Mouse (Mus musculus) liver, postnatal 0 days (tissue): Measurements from ENCODE around the gene Ndufaf7. TPM values are rescaled to one million over a fixed set of nuclear protein-coding genes. Genes with fewer than 3 reads are reported as not detected.
A peak's percentile ranks its signal among the peaks of the same experiment; 100 is the strongest.

Source experiments
- ATAC-seq: fragments of 200-750 bp; cut with Nextera tagmentation; 2 replicates; pipeline ENCODE4 v1.8.0; 2017; ENCODE audit warnings: mild to moderate bottlenecking, moderate library complexity
- DNase-seq: peaks from one replicate; pipeline ENCODE4 v3.0.0-alpha.2; 2016
- H3K27ac ChIP-seq: fragments of 300-500 bp; sonication (generic); 2 replicates; pipeline ENCODE4 v1.5.1; 2014; ENCODE audit warnings: antibody characterized with exemption, moderate library complexity, mild to moderate bottlenecking, low read depth
- H3K27me3 ChIP-seq: fragments of 300-500 bp; sonication (generic); 2 replicates; pipeline ENCODE4 v1.6.1; 2014; ENCODE audit warnings: low read length, control low read depth, mixed read lengths; ENCODE audit not compliant: insufficient read depth
- H3K36me3 ChIP-seq: fragments of 300-500 bp; sonication (generic); replicated peaks from 2 replicates; pipeline ENCODE4 v1.6.1; 2014; ENCODE audit warnings: mild to moderate bottlenecking, control low read depth, low read length, moderate library complexity, mixed read lengths; ENCODE audit not compliant: insufficient read depth
- H3K4me1 ChIP-seq: fragments of 300-500 bp; sonication (generic); 2 replicates; pipeline ENCODE4 v1.6.1; 2014; ENCODE audit warnings: antibody characterized with exemption, mild to moderate bottlenecking, control low read depth; ENCODE audit not compliant: insufficient read depth
- H3K4me2 ChIP-seq: fragments of 300-500 bp; sonication (generic); 2 replicates; pipeline ENCODE4 v1.6.1; 2014; ENCODE audit warnings: low read depth, mild to moderate bottlenecking, low read length, moderate library complexity, mixed read lengths
- H3K4me3 ChIP-seq: fragments of 300-500 bp; sonication (generic); 2 replicates; pipeline ENCODE4 v1.5.1; 2014; ENCODE audit warnings: low read depth, low read length
- H3K9ac ChIP-seq: fragments of 300-500 bp; sonication (generic); replicated peaks from 2 replicates; pipeline ENCODE4 v1.6.1; 2014; ENCODE audit warnings: mild to moderate bottlenecking, moderate library complexity
- H3K9me3 ChIP-seq: fragments of 300-500 bp; sonication (generic); 2 replicates; pipeline ENCODE4 v1.6.1; 2016; ENCODE audit warnings: mild to moderate bottlenecking, control low read depth, low read length, mixed read lengths
- CTCF ChIP-seq: sonication (generic); IDR thresholded peaks from 2 replicates; pipeline ENCODE4 v1.5.1; 2016; ENCODE audit warnings: antibody characterized with exemption, low read depth
- EP300 ChIP-seq: IDR thresholded peaks from 2 replicates; pipeline ENCODE4 v1.6.1; 2016; ENCODE audit warnings: antibody characterized with exemption, low read depth, mild to moderate bottlenecking
- WGBS: fragments of 180-500 bp; shearing (Covaris S2); extraction: QIAGEN DNeasy Blood & Tissue Kit; methylation state at CpG from one replicate; pipeline ENCODE4 v1.1.7; 2014; ENCODE audit not compliant: insufficient replicate concordance; 5-methylcytosine and 5-hydroxymethylcytosine counted together
- polyA plus RNA-seq: library from polyadenylated mRNA; unstranded; fragments of >200 nt; fragmentation: Nextera tagmentation; extraction: Ambion mirVana; gene quantifications from 2 replicates; pipeline ENCODE4 v1.2.1, GENCODE M21; 2015

The Ndufaf7 gene
- polyA plus RNA-seq, 1 experiment from 2014 or later: 22.2 TPM

- H3K4me2 ChIP-seq: no peak overlapping the region
- no peaks in the 10 kb centered on the region for H3K9me3 ChIP-seq
- ATAC-seq (no peak), DNase-seq (no peak)
- H3K36me3 ChIP-seq: peaks cover 21% of the 10 kb centered on the region
- WGBS: 89% methylated on average over 8 of the region's 8 CpGs
- no peak for TF ChIP-seq EP300
- TF ChIP-seq CTCF: peak; percentile 29
- H3K9ac ChIP-seq: no peak overlapping the region
- no peak overlapping the region for H3K27ac ChIP-seq
- no peak overlapping the region for H3K4me3 ChIP-seq
- no peaks in the 10 kb centered on the region for H3K27me3 ChIP-seq
- no peaks in the 10 kb centered on the region; the same call in 1 of the 2 replicates for H3K4me1 ChIP-seq
Measured at GRCm38 (mm10) chr17:78983166-78983565, 46.2 kb downstream of the Ndufaf7 start.

DNA sequence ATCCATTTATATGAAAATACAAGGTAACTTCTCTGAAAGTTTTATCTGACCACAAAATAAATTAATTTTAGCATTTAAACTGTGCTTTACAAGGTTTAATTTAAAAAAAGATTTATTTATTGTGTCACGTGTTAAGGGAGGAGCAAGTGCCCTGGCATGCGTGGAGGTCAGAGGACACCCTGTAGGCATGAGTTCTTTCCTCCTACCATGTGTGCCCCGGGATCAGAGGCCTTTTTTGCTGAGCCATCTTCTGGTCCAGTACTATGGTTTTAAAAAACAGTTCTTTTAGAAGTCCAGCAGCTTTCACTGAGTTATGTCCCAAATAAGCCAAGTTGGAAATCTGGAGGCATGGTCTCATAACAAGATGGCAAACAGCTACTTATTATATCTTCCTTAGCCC, 46.8 kb downstream of the Ndufaf7 start:
- Histone ChIP-seq H3K27me3 (no peaks in the 10 kb centered on the region), H3K9me3 (no peaks in the 10 kb centered on the region), H3K9ac (no peak overlapping the region), H3K4me3 (0 out of 2 replicates have a peak overlapping the region, but pooled peaks have one; percentile 21), H3K27ac (no peak overlapping the region), H3K4me1 (peaks cover under 1% of the 10 kb centered on the region; the same call in 1 of the 2 replicates), H3K36me3 (peaks cover 21% of the 10 kb centered on the region), H3K4me2 (peak overlapping the region; percentile 52)
- DNase-seq: no peak
- TF ChIP-seq EP300 (no peak), CTCF (no peak)
- no peak for ATAC-seq
- WGBS: 75% methylated on average over 3 of the region's 3 CpGs

GRCm38 (mm10) chr17:78989015-78989414, 52.1 kb downstream of the Ndufaf7 start:
- H3K4me3 ChIP-seq: no peak overlapping the region
- H3K4me2 ChIP-seq: no peak overlapping the region
- no peak for DNase-seq
- no peak for TF ChIP-seq EP300
- no peak for TF ChIP-seq CTCF
- 0 out of 2 replicates have a peak, but pooled peaks have one; percentile 18 for ATAC-seq
- H3K27me3 ChIP-seq: no peaks in the 10 kb centered on the region
- H3K36me3 ChIP-seq: no peaks in the 10 kb centered on the region; the same call in 1 of the 2 replicates
- no peak overlapping the region for H3K27ac ChIP-seq
- peaks cover 9% of the 10 kb centered on the region for H3K4me1 ChIP-seq
- 69% methylated on average over 8 of the region's 8 CpGs for WGBS
- no peak overlapping the region for H3K9ac ChIP-seq
- no peaks in the 10 kb centered on the region for H3K9me3 ChIP-seq

GRCm38 (mm10) chr17:78991549-78991948, 54.6 kb downstream of the Ndufaf7 start:
- H3K4me3 ChIP-seq: no peak overlapping the region
- no peaks in the 10 kb centered on the region for H3K27me3 ChIP-seq
- DNase-seq (no peak), ATAC-seq (peak; percentile 65)
- H3K36me3 ChIP-seq: no peaks in the 10 kb centered on the region
- H3K27ac ChIP-seq: peak overlapping the region; percentile 78
- peaks cover 15% of the 10 kb centered on the region for H3K4me1 ChIP-seq
- H3K9ac ChIP-seq: no peak overlapping the region
- 81% methylated on average over 2 of the region's 2 CpGs for WGBS
- H3K4me2 ChIP-seq: no peak overlapping the region
- H3K9me3 ChIP-seq: no peaks in the 10 kb centered on the region
- no peak for TF ChIP-seq CTCF
- TF ChIP-seq EP300: no peak

DNA sequence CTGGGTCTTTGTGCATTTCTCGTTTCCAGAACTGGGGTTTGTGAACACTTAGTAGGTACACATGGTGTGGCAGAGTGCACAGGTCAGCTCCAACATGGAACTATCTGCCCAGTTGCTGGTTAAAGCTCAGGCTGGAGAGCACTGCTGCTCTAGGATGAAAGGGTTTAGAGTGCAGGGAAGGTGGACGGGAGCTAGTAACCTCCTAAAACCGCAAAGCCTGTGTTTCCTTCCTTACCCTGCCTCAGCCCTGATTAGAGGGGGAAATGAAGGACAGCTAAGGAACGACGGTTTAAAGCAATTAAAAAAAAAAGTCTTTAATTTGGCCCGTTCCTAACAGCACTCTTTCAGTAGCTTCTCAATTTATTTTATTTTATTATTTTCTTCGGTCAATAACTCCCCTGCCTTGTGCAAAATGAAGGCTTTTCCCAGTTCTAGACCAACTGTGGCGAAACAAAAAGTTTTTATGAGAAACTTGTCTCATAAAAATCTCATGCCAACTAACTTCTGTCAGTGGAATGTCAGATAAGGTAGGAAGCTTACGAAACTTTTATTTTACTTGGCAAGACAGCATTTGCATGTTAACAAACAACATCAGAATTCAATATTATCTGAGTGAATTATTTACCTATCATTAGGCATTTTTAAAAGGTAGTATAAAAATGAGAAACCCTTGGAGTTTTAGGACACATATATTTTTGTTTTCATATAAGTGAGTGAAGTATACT, 55.5 kb downstream of the Ndufaf7 start:
- DNase-seq (no peak), ATAC-seq (no peak)
- Histone ChIP-seq H3K4me2 (peak overlapping the region; percentile 26; the same call in 1 of the 2 replicates), H3K36me3 (no peaks in the 10 kb centered on the region), H3K9ac (peak overlapping the region; percentile 37; the same call in 1 of the 2 replicates), H3K4me3 (no peak overlapping the region), H3K9me3 (no peaks in the 10 kb centered on the region), H3K4me1 (peaks cover 15% of the 10 kb centered on the region), H3K27me3 (no peaks in the 10 kb centered on the region), H3K27ac (peak overlapping the region; percentile 78)
- 36% methylated on average over 9 of the region's 9 CpGs for WGBS
- no peak for TF ChIP-seq CTCF
- no peak for TF ChIP-seq EP300

DNA sequence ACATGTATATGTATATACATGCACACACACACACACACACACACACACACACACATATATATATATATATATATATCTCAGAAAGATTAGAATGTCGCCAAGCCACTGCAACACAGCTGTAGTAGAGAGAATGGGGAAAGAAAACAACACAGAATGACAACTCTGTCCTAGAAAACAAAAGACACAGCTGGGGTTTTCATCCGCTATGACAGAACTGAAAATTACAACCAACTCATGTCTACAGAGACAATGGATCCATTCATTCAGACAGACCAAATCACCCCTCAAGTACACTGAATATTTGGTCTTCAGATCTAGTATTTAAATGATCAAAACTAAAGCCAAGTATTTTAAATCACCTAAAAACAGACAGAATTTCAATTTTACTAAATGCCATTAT, 56.7 kb downstream of the Ndufaf7 start:
- Histone ChIP-seq H3K27ac (no peak overlapping the region), H3K36me3 (no peaks in the 10 kb centered on the region), H3K4me2 (no peak overlapping the region), H3K4me1 (peaks cover 15% of the 10 kb centered on the region), H3K4me3 (no peak overlapping the region), H3K9me3 (no peaks in the 10 kb centered on the region), H3K27me3 (no peaks in the 10 kb centered on the region), H3K9ac (no peak overlapping the region)
- DNase-seq: no peak
- TF ChIP-seq EP300: no peak
- TF ChIP-seq CTCF: no peak
- no peak for ATAC-seq
- WGBS: 85% methylated on average over 2 of the region's 2 CpGs
